Mouse (Mus musculus): ENCODE data around the gene Zfp446. TPM values are rescaled to one million over a fixed set of nuclear protein-coding genes. Genes with fewer than 3 reads are reported as not detected.

Zfp446 gene
- polyA plus RNA-seq, 1 experiment from 2014 or later = 7.2 TPM

- H3K36me3 ChIP-seq (ENCODE audit: control insufficient read depth, insufficient read depth, low read length) = peaks cover 47% of the 10 kb centered on the region
- no peak overlapping the region for H3K4me3 ChIP-seq (replicated peaks; ENCODE audit: low read length)
- no peaks in the 10 kb centered on the region for H3K27me3 ChIP-seq (ENCODE audit: control insufficient read depth, insufficient read depth, low read length)
- no peak for ATAC-seq (ENCODE audit: insufficient read depth, low FRiP score)
- 0 out of 2 replicates have a peak overlapping the region, but pooled peaks have one; percentile 26 for H3K9ac ChIP-seq (ENCODE audit: low read length)
- WGBS = 96% methylated on average over 4 of the region's 4 CpGs
- H3K4me1 ChIP-seq (ENCODE audit: control insufficient read depth, insufficient read depth, low read length) = peaks cover 26% of the 10 kb centered on the region
- H3K4me2 ChIP-seq (ENCODE audit: low read depth, low read length) = no peak overlapping the region
- no peak overlapping the region for H3K27ac ChIP-seq (ENCODE audit: low read length)
- no peaks in the 10 kb centered on the region for H3K9me3 ChIP-seq (replicated peaks; ENCODE audit: control insufficient read depth, low read length)
These were observed 51.3 kb downstream of the Zfp446 start for GRCm38 (mm10) chr7:13028986-13029385.

GRCm38 (mm10) chr7:13031069-13031468 lies 53.4 kb downstream of the Zfp446 start:
- Histone ChIP-seq H3K4me2 (ENCODE audit: low read depth, low read length) (no peak overlapping the region), H3K4me3 (replicated peaks; ENCODE audit: low read length) (no peak overlapping the region), H3K27ac (ENCODE audit: low read length) (no peak overlapping the region), H3K27me3 (ENCODE audit: control insufficient read depth, insufficient read depth, low read length) (no peaks in the 10 kb centered on the region), H3K9me3 (replicated peaks; ENCODE audit: control insufficient read depth, low read length) (no peaks in the 10 kb centered on the region), H3K9ac (ENCODE audit: low read length) (no peak overlapping the region), H3K4me1 (ENCODE audit: control insufficient read depth, insufficient read depth, low read length) (peaks cover 28% of the 10 kb centered on the region), H3K36me3 (ENCODE audit: control insufficient read depth, insufficient read depth, low read length) (peaks cover 49% of the 10 kb centered on the region)
- 67% methylated on average over 5 of the region's 5 CpGs for WGBS
- no peak for ATAC-seq (ENCODE audit: insufficient read depth, low FRiP score)

GRCm38 (mm10) chr7:13031983-13032382 lies 54.3 kb downstream of the Zfp446 start:
- Histone ChIP-seq H3K27ac (ENCODE audit: low read length) (no peak overlapping the region), H3K27me3 (ENCODE audit: control insufficient read depth, insufficient read depth, low read length) (no peaks in the 10 kb centered on the region), H3K4me1 (ENCODE audit: control insufficient read depth, insufficient read depth, low read length) (peaks cover 30% of the 10 kb centered on the region), H3K36me3 (ENCODE audit: control insufficient read depth, insufficient read depth, low read length) (peaks cover 48% of the 10 kb centered on the region), H3K4me2 (ENCODE audit: low read depth, low read length) (no peak overlapping the region), H3K9me3 (replicated peaks; ENCODE audit: control insufficient read depth, low read length) (no peaks in the 10 kb centered on the region), H3K9ac (ENCODE audit: low read length) (no peak overlapping the region), H3K4me3 (replicated peaks; ENCODE audit: low read length) (no peak overlapping the region)
- WGBS = 66% methylated on average over 2 of the region's 2 CpGs
- no peak for ATAC-seq (ENCODE audit: insufficient read depth, low FRiP score)

- WGBS = 85% methylated on average over 7 of the region's 7 CpGs
- H3K27ac ChIP-seq (ENCODE audit: low read length) = no peak overlapping the region
- peaks cover 29% of the 10 kb centered on the region for H3K4me1 ChIP-seq (ENCODE audit: control insufficient read depth, insufficient read depth, low read length)
- H3K36me3 ChIP-seq (ENCODE audit: control insufficient read depth, insufficient read depth, low read length) = peaks cover 45% of the 10 kb centered on the region
- H3K4me2 ChIP-seq (ENCODE audit: low read depth, low read length) = no peak overlapping the region
- no peaks in the 10 kb centered on the region for H3K27me3 ChIP-seq (ENCODE audit: control insufficient read depth, insufficient read depth, low read length)
- no peak overlapping the region for H3K9ac ChIP-seq (ENCODE audit: low read length)
- ATAC-seq (ENCODE audit: insufficient read depth, low FRiP score) = no peak
- no peak overlapping the region for H3K4me3 ChIP-seq (replicated peaks; ENCODE audit: low read length)
- no peaks in the 10 kb centered on the region for H3K9me3 ChIP-seq (replicated peaks; ENCODE audit: control insufficient read depth, low read length)
These were observed 54.9 kb downstream of the Zfp446 start for GRCm38 (mm10) chr7:13032541-13032940.

- Histone ChIP-seq H3K27me3 (ENCODE audit: control insufficient read depth, insufficient read depth, low read length) (no peaks in the 10 kb centered on the region), H3K4me1 (ENCODE audit: control insufficient read depth, insufficient read depth, low read length) (peaks cover 29% of the 10 kb centered on the region), H3K4me3 (replicated peaks; ENCODE audit: low read length) (peak overlapping the region; percentile 71), H3K9ac (ENCODE audit: low read length) (peak overlapping the region; percentile 87), H3K9me3 (replicated peaks; ENCODE audit: control insufficient read depth, low read length) (no peaks in the 10 kb centered on the region), H3K36me3 (ENCODE audit: control insufficient read depth, insufficient read depth, low read length) (peaks cover 37% of the 10 kb centered on the region), H3K27ac (ENCODE audit: low read length) (peak overlapping the region; percentile 93), H3K4me2 (ENCODE audit: low read depth, low read length) (peak overlapping the region; percentile 87)
- no peak for ATAC-seq (ENCODE audit: insufficient read depth, low FRiP score)
- WGBS = 38% methylated on average over 13 of the region's 13 CpGs
These were observed 56.0 kb downstream of the Zfp446 start for GRCm38 (mm10) chr7:13033451-13034147.

GRCm38 (mm10) chr7:13034148-13034977 lies 56.7 kb downstream of the Zfp446 start, which contains the start of gene Chmp2a:
Chmp2a (minus strand) TSS chr7:13034807.
- Histone ChIP-seq H3K4me1 (ENCODE audit: control insufficient read depth, insufficient read depth, low read length) (peaks cover 34% of the 10 kb centered on the region), H3K4me3 (replicated peaks; ENCODE audit: low read length) (peak within 1 kb of the TSS; percentile 71), H3K4me2 (ENCODE audit: low read depth, low read length) (peak within 1 kb of the TSS; percentile 87), H3K9me3 (replicated peaks; ENCODE audit: control insufficient read depth, low read length) (no peaks in the 10 kb centered on the region), H3K9ac (ENCODE audit: low read length) (peak within 1 kb of the TSS; percentile 87), H3K36me3 (ENCODE audit: control insufficient read depth, insufficient read depth, low read length) (peaks cover 29% of the 10 kb centered on the region), H3K27ac (ENCODE audit: low read length) (peak within 1 kb of the TSS; percentile 93), H3K27me3 (ENCODE audit: control insufficient read depth, insufficient read depth, low read length) (no peaks in the 10 kb centered on the region)
- WGBS = under 1% methylated on average over 45 of the region's 45 CpGs
- peak; percentile 82 for ATAC-seq (ENCODE audit: insufficient read depth, low FRiP score)

Other genes starting within 250 kb of the Zfp446 start
- gene Vmn2r56, start 242.8 kb upstream of the Zfp446 start, polyA plus RNA-seq (2015; fragmentation: Nextera tagmentation; extraction: Ambion mirVana) = not detected in 2 replicates
- 5.7 and 7.6 TPM in 2 replicates for gene Zscan18, start 174.2 kb upstream of the Zfp446 start, polyA plus RNA-seq (2015; fragmentation: Nextera tagmentation; extraction: Ambion mirVana)
- gene Zfp329, start 159.0 kb upstream of the Zfp446 start, polyA plus RNA-seq (2015; fragmentation: Nextera tagmentation; extraction: Ambion mirVana) = 13.8 and 14.5 TPM in 2 replicates
- 36.0 and 38.7 TPM in 2 replicates for gene Zfp110, start 143.1 kb upstream of the Zfp446 start, polyA plus RNA-seq (2015; fragmentation: Nextera tagmentation; extraction: Ambion mirVana)
- gene Zfp128, start 96.7 kb upstream of the Zfp446 start, polyA plus RNA-seq (2015; fragmentation: Nextera tagmentation; extraction: Ambion mirVana) = 3.3 and 3.7 TPM in 2 replicates
- gene Zscan22, start 80.0 kb upstream of the Zfp446 start, polyA plus RNA-seq (2015; fragmentation: Nextera tagmentation; extraction: Ambion mirVana) = 14.1 and 14.8 TPM in 2 replicates
- 869 and 872 TPM in 2 replicates for gene Rps5, start 55.6 kb upstream of the Zfp446 start, polyA plus RNA-seq (2015; fragmentation: Nextera tagmentation; extraction: Ambion mirVana)
- gene Rnf225, start 50.4 kb upstream of the Zfp446 start, polyA plus RNA-seq (2015; fragmentation: Nextera tagmentation; extraction: Ambion mirVana) = 2.3 and 3.2 TPM in 2 replicates
- 8.3 and 8.8 TPM in 2 replicates for gene Zfp324, start 12.0 kb upstream of the Zfp446 start, polyA plus RNA-seq (2015; fragmentation: Nextera tagmentation; extraction: Ambion mirVana)
- 0.95 and 1.4 TPM in 2 replicates for gene Slc27a5, start 20.3 kb downstream of the Zfp446 start, polyA plus RNA-seq (2015; fragmentation: Nextera tagmentation; extraction: Ambion mirVana)
- gene Trim28, start 21.3 kb downstream of the Zfp446 start, polyA plus RNA-seq (2015; fragmentation: Nextera tagmentation; extraction: Ambion mirVana) = 122 and 130 TPM in 2 replicates
- gene Zbtb45, start 32.2 kb downstream of the Zfp446 start, polyA plus RNA-seq (2015; fragmentation: Nextera tagmentation; extraction: Ambion mirVana) = 18.4 and 20.2 TPM in 2 replicates
- gene Chmp2a, start 57.0 kb downstream of the Zfp446 start, polyA plus RNA-seq (2015; fragmentation: Nextera tagmentation; extraction: Ambion mirVana) = 189 and 190 TPM in 2 replicates
- 21.4 and 22.1 TPM in 2 replicates for gene Ube2m, start 60.4 kb downstream of the Zfp446 start, polyA plus RNA-seq (2015; fragmentation: Nextera tagmentation; extraction: Ambion mirVana)
- 2.5 and 2.7 TPM in 2 replicates for gene Mzf1, start 76.9 kb downstream of the Zfp446 start, polyA plus RNA-seq (2015; fragmentation: Nextera tagmentation; extraction: Ambion mirVana)
- gene Vmn1r85, start 117.3 kb downstream of the Zfp446 start, polyA plus RNA-seq (2015; fragmentation: Nextera tagmentation; extraction: Ambion mirVana) = not detected in 2 replicates
- not detected in 2 replicates for gene Vmn1r86, start 142.1 kb downstream of the Zfp446 start, polyA plus RNA-seq (2015; fragmentation: Nextera tagmentation; extraction: Ambion mirVana)
- not detected in 2 replicates for gene Vmn1r87, start 162.3 kb downstream of the Zfp446 start, polyA plus RNA-seq (2015; fragmentation: Nextera tagmentation; extraction: Ambion mirVana)
- gene Vmn1r88, start 181.7 kb downstream of the Zfp446 start, polyA plus RNA-seq (2015; fragmentation: Nextera tagmentation; extraction: Ambion mirVana) = not detected in 2 replicates
- gene Vmn1r89, start 235.2 kb downstream of the Zfp446 start, polyA plus RNA-seq (2015; fragmentation: Nextera tagmentation; extraction: Ambion mirVana) = not detected in 2 replicates